Mouse (Mus musculus) embryo, embryonic 10.5 days (tissue): ENCODE data around the gene Map7.

Source experiments
- DNase-seq: peaks from one replicate; pipeline ENCODE4 v3.0.0-alpha.2; 2015; ENCODE audit warnings: low spot score

Gene Map7

DNA sequence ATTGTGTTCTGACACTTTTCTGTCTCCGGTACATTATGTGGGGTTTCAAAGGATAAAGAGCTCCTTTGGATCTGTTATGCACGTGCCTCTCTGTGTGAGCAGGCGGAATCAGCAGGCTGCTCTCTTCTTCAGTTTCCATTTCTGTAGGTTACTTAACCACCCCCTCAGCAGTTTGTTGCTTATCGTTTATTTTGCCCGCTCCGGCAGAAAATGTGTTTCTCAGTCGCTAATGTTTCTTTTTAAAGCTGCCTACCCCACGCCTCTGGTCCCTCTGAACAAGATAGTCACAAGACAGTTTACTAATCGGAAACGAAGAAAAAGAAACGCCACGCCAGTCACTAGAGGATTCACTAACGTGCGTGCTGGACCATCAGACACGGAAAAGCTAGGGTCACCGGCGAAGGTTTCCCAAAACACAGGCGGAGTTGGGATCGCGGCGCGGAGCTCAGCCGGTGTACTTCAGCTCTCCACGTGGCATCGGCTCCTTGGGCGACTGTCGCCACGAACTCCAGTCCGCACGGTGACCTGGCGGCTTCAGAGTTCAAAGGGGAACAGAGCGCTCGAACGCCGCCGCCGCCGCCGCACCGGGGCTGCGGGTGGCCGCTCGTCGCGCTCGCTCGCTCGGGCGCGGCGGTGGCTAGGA is at the start of gene Map7:
Gene Map7 (plus strand): TSS at position 342 of the 643 bp plus-strand sequence.
- peak; percentile 36 for DNase-seq

DNA sequence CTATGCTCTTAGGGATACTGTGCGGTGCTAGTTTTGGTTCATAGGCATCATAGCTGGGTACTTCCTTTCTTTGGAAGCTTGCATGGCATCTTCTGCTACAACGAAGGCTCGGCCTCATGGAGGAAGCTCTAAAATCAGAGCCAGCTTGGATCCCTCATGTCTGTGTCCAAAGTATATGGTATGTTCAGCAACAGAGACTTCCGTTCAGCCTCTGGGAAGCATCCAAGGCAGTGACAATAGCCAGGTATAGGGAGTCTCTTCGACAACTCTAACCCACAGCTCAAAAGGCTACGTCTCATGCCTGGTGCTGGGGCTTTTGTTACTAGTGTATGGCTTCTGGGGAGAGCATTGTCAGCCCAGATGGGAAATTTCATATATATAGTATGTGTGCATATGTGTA is 46.8 kb upstream of the Map7 start:
- DNase-seq = no peak

DNA sequence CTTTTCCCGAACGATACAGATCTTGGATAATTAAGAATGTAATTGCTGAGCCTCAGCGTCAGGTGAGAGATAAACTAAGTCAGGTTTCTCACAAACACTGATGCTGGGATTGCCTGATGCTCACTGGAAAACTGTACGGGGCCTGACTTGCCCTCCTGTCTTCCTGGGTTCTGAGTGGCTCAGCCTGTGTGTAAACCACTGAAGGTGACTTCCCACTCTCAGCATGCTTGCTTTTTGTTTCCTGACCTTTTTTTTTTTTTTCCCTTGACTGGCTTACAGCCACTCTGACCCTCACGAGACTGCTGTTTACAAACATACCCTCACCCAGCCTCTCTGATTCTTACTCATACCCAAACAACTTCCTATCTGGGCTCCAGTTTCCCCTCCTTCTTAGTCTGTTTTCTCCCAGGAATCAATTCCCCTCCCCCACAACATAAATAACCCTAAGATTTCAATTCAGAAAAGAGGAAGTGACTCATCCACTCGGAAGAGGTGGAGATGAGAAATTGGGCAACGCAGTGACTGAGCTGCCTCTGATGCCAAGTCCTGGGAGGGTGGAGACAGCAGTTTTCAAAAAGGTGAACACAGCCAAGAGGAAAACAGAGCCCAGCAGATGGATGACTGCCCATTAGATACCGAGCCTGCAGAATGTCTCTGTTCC is 43.9 kb upstream of the Map7 start:
- no peak for DNase-seq

DNA sequence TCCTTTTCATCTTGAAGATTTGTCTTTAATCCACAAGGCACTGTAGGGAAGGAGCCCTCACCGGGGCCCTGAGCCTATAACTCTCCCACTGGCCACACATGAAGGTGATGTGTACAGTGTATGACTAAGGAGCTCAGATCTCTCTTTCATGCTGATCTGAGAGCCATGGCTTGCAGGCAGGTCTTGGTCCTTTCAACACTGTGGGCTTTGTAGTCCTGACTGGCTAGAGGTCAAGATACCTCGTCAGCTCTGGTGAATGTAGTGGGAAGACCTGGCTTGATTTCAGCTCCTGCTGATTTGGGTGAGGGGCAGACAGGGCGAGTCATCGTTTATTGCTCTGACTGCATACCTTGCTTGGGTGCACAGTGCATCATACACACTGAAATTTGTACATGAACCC is 42.7 kb upstream of the Map7 start:
- no peak for DNase-seq

DNA sequence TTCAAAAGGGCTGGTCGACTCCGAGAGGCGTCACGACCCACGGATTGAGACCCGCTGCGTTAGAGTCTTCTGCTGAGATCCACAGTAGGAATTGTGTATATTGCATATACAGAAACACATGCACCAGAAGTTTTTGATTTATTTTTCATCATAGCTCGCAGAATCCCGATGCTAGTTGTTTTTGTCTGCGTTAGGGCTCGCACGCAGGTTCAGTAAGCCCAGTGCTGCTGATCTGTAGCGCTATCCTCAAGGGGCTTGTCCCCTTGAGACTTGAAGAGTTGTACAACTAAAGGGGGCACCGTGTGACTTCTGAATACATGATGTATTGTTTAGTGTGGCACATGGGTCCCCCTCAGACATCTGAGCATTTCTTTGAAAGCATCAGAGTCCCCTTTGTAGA is 41.2 kb upstream of the Map7 start:
- DNase-seq = no peak

DNA sequence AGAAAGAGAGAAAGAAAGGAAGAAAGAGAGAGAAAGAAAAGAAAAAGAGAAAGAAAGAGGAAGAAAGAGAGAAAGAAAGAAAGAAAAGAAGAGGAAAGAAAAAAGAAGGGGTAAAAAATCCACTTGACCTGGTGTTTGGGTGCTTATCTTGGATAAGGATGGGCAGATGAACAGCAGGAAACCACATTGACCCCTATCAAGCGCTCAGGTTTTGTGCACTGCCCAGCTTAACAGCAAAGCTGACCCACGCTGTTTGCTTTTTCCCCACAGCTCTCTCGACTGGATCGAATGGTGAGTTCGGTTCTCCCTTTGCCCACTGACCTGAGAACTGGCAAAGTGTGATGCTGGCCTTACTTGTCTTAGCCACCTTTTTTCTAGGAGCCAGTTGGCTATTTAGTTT is 36.8 kb upstream of the Map7 start:
- no peak for DNase-seq

DNA sequence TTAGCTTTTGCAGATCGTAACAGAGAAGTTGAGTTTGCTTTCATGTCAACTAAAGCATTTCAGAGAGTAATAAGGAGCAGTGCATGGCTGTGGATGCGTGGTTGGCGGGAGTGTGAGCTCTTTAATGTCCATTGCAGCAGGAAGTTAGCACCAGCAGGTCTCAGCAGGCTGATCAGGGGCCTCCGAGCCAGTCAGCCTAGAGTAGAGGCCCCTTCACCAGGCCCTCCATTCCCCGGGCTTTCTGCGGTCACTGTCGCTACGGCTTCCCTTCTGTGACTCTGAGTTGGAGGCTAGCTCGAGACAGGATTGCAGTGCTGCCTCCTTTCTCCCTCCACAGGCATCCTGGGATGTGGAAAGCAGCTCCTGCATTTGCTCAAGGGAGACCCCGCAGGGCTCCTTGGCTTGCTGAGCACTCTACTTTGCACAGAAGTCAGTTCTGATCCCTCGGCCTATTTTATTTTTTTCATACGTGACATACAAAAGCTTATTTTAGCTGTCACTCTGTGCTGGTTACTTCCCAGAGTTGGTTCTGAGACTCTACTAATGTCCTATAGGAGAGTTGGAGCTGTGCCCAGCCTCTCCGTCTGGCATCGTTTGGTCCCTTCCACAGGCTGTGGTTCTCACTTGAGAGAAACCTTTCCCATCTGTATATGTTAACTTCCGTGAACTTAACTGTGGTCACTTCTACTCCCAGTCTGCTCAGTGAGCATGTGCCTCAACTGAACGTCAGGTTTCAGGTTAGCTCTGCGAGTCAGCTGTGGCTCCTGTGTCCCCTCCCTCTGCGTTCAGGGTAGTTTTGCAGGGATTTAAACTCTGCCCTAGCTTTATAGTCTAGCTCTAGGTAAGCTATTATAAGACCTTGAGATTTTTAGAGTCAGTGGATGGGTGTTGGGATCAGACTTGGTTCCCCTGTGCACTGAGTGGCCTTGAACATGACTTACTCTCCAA is 36.0 kb upstream of the Map7 start:
- DNase-seq = no peak

DNA sequence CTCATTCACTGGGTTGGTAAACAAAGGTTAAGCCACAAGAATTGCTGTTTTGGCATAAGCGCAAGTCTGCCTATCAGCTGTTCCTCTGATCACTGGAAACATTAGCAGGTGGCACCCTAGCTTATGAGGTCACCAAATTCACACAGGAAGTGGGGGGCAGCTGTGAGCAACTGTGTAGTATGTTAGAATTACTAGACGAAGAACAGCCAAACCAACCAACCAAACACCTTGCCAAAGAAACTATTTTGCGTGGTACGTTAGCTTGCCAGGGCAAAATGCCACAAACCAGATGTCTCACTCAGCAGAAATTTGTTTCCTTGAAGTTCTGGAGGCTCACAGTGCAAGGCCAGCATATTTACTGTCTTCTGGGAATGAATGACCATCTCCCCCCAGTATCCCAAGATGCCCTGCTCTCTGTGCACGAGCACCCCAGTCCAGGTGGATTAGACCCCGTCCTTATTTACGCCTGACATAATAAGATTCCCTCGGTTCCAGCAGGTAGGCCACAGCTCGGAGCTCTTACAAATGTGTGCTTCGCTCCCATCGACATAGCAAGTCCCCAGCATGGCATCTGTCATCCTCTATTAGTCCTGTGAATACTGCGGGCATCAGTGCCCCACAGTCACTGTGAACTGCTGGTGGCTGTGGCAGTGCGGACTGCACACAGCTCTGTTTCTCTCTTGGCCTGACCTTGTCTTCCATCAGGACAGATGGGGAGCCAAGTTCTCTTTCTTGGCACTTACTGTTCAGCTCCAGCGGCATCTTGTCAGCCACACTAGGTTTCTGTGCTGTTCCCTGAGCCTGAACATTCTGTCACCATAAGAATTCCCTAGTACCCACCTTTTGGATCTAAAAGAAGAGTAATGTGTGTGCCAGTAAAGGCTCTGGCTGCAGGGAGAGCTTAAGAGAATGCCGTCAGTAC is 28.5 kb upstream of the Map7 start:
- no peak for DNase-seq

DNA sequence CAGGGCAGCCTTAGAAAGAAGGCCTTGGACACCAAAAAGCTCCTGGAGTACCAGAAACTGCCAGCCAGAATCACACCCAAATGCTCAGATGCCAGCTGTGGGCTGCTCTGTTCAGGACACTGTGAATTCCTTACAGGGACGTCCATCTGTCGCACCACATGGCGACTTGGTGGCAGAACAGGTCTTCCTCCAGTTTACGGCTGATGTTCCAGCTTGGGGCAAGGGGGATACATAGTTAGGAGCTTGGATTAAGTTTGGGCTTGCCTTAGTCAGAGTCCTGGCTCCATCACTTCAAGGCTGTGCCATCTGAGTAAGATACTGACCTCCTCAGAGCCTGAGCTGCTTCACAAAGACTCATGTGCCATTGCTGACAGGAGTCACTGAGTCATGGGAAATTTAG is 26.3 kb upstream of the Map7 start:
- no peak for DNase-seq

DNA sequence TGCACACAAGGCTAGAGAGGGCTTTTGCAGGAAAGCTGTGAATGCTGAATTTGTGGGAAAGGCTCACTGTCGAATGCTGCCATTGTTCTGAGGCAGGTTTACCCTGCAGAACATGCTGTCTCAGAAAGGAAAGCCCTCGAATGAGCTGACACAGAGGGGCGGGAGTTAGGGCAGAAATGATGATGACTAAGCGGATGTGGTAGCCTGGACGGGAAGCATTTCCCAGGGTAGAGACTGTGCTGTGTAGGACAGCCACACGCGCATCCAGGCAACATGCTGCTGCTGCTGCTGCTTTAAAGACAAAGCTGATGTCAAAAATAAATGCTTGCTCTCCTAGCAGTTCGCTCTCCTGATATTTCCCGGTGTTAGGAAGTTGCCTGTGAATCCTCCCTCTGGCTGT is 24.9 kb upstream of the Map7 start:
- peak; percentile 24 for DNase-seq

DNA sequence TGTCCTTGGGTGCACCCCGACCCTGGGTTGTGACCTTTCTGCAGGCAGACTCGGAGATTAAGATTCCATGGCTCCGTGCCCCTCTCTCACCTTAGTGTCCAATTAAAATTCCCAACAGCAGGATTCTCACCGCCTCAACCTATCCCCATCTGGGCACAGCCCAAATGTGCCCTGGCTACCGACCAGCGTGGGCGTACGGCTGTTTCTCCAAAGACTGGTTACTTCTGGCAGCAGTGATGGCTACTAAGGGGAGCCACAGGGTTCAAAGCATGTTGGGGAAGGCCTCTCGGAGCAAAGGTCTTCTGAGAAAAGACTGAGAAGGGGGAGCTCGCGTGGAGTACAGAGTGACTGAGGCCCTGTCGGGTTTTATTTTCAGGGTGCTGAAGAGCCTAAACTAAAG is 23.7 kb upstream of the Map7 start:
- DNase-seq = no peak

DNA sequence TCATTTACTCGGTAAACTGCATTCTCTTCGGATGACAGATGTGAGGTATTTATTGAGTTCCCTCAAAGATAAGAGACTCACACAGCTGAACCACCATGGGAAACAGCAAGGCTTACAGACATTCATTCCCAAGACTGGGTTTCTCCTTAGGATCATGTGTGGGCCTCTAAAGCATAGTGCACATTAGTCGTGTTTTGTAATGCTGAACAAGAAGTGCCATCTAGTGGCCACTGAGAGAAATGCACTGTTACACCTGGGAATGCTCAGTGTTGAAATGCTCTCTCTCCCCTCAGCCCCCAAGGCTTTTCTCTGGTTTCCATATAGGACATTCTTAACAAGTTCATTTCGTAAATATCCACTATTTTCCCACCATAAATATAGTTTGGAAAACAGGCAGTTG is 23.0 kb upstream of the Map7 start:
- peak; percentile 83 for DNase-seq

DNA sequence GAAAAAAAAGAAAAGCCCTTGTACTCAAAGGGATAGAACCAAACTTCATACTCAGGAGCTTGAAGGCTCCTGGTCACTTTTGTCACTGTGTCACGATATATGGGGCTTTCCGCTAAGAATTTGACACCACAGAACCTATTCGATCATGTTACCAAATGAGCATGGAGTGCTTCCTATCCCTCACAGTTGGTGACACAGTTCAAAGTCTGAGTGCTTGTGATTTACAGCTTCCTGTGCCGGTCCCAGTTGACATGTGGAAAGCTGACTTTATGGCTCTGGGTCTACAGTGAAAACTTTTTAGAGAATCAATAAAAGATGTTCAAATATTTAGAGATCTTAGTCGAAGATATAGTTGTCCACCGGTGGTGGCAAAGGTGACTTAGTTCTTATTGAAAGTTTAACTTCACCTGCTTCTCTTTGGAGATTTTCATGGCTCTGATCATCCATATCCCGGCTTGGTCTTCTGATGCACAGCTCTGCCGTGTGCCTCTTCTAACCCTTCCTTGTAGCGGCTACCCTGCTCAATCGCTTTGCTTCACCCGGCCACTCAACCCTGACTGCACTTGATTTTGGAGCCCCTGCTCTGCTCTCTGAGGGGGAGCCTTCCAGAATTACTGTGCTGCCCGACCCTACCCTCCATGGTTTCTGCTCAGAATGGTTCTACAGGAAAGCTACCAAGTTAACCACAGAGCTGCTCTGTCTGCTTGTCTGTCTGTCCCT is 15.2 kb upstream of the Map7 start:
- no peak for DNase-seq

DNA sequence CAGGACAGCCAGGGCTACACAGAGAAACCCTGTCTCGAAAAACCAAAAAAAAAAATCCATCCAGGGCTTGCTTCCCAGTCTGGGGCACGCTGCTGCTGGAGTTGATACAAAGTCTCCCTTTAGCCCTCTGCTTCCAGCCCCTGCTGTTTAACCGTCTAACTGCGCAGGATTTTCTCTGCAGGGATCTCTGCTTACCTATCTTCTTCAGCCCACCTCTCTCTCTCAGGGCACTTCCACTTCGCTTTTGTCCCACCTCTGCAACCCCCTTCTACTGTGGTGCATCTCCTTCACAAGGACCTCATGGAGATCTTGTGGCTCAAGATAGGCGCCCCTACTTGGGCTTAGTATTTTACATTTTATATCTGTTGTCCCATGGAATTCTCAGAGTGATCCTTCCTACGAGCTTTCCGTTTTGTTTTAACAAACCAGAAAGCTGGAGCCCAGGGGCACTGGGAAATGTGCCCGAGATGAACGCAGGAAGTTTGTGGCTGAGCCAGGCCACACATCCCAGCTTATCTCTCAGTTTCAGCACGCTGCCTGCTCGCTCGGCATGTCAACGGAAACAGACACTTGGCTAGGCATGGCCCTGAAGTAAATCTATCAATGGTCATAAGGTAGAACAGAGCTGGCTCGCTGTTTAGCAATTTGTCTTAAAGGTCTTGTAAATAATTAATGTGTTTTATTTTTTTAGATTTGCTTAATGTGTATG is 12.8 kb upstream of the Map7 start:
- DNase-seq = no peak

DNA sequence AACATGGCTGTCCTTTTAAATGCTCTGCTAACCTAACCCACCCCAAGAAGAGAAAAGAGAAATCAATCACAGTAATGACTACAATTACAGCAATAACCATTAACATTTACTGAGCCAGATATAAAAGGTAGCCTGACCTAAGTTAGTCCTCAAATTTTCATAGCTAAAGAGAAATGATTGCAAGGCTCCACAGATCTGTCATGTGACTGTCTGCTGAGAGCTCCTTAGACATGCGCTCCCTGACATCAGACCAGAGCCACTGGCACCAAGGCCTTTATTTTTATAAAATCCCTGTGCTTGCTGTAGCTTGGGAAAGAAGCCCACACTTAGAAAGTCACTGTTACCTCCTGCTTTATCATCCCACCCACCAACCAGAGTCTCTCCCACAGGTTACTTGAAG is 11.8 kb upstream of the Map7 start:
- DNase-seq = no peak

DNA sequence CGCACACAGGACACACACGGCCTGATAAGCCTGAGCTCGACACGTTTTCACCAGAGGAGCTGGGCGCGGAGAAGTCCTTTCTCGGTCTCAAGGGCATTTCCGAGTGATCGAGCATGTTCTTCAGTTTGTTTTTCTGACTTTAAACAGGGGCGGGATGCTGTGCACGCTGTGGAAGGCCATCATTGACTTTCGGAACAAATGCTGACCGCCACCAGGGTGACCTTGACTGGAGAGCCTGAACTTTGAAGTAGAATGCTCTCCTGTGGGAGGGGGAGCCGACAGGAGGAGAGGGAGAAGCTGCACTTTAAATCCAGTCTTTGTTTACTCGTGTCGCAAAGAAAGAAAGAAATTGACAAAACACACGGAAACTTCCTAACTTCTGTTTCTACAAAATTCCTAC is 6.9 kb upstream of the Map7 start:
- no peak for DNase-seq

DNA sequence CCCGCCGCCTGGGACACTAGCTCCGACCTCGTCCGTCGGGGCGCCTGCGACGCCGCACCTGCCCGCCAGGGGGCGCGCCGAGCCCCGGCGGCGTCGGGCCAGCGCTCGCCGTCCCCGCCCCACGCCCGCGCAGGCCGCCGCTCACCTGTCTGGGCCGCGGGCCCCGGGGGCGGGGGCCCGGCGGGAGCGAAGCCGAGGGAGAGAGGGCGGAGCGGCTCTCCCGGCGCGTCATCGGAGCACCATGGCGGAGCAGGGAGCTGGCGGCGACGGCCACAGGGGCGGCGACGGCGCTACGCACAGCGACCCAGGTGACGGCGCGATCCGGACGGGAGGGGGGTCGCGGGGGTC is 476 bp downstream of the Map7 start:
- DNase-seq = peak; percentile 49

DNA sequence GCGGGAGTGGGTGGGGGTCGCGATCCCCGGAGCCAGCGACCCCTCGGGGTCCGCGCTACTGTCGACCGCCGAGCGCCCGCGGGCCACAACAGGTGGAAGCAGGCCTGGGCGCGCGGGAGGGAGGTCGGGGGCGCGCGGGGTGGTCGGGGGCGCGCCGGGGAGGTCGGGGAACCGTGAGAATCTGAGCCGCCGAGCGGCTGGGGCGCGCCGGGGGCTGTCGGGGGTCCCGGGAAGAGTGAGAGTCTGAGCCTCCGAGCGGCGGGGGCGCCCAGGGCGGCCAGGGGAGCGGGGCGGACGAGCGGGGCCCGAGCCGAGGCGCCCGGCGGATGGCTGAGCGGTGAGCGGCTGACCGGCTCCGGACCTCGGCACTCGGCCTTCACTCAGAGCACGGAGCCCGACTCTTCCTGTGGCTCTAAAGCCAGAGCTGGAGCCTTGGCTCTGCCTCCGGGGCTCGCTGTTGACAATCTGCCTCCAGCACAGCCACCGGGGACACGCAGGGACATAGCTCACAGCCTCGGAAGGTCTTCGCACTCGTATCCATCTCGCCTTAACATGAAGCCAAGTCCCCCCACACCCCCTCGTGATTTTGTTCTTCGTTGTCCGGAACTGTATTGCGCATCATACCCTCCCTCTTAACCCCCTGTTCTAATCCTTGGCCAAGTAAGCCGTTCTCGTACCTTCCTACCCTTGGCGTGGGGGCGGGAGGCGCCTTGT is 1.0 kb downstream of the Map7 start:
- peak; percentile 66 for DNase-seq

DNA sequence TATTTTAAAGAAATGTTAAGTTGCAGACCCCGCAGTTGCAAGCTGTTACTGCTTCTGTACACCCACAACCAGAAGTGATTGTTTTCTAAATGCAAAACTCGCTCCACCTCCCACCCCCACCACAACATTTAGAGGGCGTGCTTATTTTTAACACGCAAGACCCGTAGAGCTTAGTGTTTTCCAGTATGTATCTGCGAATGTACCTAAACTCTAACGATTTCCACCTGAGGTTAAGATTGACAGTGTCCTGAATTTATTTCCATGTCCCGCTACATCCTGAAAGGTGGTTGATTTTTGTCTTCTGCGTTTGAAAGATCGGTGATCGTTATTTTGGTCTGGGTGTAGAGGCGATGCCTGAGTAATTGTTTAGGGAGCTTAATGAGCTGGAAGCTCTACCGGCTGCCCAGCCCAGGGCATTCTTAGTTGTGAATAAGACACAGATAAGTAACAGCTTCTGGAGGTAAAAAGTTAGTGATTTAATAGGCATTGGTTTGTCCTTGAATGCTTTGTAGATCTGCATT is 1.6 kb downstream of the Map7 start:
- DNase-seq = peak; percentile 62

DNA sequence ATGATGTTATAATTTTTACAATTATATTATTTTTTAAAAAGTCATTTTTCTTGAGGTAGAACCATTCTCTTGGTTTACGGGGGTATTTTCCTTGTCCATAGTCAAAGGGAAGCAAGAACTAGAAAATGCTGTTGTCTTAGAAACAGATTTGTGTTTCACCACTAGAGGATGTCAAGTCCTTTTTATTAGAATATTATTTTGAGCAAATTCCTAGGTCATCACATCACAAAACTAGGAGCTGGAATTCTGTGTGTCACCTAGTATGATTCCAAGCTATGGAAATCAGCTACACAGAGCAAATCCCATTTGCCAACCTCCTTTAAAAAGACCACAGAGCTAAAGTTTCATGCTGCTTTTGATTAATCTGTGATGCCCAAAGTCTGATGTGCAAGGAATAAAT is 3.9 kb downstream of the Map7 start:
- DNase-seq = no peak
